Mouse (Mus musculus) intestine, postnatal 0 days (tissue): ENCODE data around the gene Eif4a2. TPM values are rescaled to one million over a fixed set of nuclear protein-coding genes. Genes with fewer than 3 reads are reported as not detected.

Source experiments
- ATAC-seq: fragments of 200-750 bp; cut with Nextera tagmentation; 2 replicates; pipeline ENCODE4 v1.8.0; 2017; ENCODE audit warnings: mild to moderate bottlenecking, moderate TSS enrichment, moderate library complexity
- H3K27ac ChIP-seq: fragments of 300-500 bp; sonication (generic); 2 replicates; pipeline ENCODE4 v1.5.1; 2014; ENCODE audit warnings: mild to moderate bottlenecking, low read depth, low read length, moderate library complexity
- H3K27me3 ChIP-seq: fragments of 300-500 bp; sonication (generic); replicated peaks from 2 replicates; pipeline ENCODE4 v1.6.1; 2014; ENCODE audit warnings: low read length, mixed read lengths; ENCODE audit not compliant: control insufficient read depth, insufficient read depth
- H3K36me3 ChIP-seq: fragments of 300-500 bp; sonication (generic); 2 replicates; pipeline ENCODE4 v1.6.1; 2014; ENCODE audit warnings: mild to moderate bottlenecking, moderate library complexity; ENCODE audit not compliant: control insufficient read depth, insufficient read depth
- H3K4me1 ChIP-seq: fragments of 300-500 bp; sonication (generic); replicated peaks from 2 replicates; pipeline ENCODE4 v1.6.1; 2014; ENCODE audit warnings: antibody characterized with exemption, low read length, mixed read lengths; ENCODE audit not compliant: control insufficient read depth, insufficient read depth
- H3K4me2 ChIP-seq: fragments of 300-500 bp; sonication (generic); replicated peaks from 2 replicates; pipeline ENCODE4 v1.6.1; 2014; ENCODE audit warnings: low read depth, mild to moderate bottlenecking, moderate library complexity
- H3K4me3 ChIP-seq: fragments of 300-500 bp; sonication (generic); 2 replicates; pipeline ENCODE4 v1.5.1; 2014; ENCODE audit warnings: low read depth, low read length
- H3K9ac ChIP-seq: fragments of 300-500 bp; sonication (generic); 2 replicates; pipeline ENCODE4 v1.6.1; 2014; ENCODE audit warnings: mild to moderate bottlenecking, low read depth, low read length
- H3K9me3 ChIP-seq: fragments of 300-500 bp; sonication (generic); 2 replicates; pipeline ENCODE4 v1.6.1; 2016; ENCODE audit warnings: mixed run types; ENCODE audit not compliant: control insufficient read depth
- CTCF ChIP-seq: sonication (generic); IDR thresholded peaks from 2 replicates; pipeline ENCODE4 v1.5.1; 2016; ENCODE audit warnings: low read depth, mild to moderate bottlenecking, control low read depth, antibody characterized with exemption, moderate library complexity
- WGBS: fragments of 180-500 bp; shearing (Covaris S2); extraction: QIAGEN DNeasy Blood & Tissue Kit; methylation state at CpG from one replicate; pipeline ENCODE4 v1.1.7; 2014; 5-methylcytosine and 5-hydroxymethylcytosine counted together
- polyA plus RNA-seq: library from polyadenylated mRNA; unstranded; fragments of >200 nt; fragmentation: Nextera tagmentation; extraction: Ambion mirVana; gene quantifications from 2 replicates; pipeline ENCODE4 v1.2.1, GENCODE M21; 2015

The Eif4a2 gene
- polyA plus RNA-seq, 1 experiment from 2014 or later: 101 TPM

DNA sequence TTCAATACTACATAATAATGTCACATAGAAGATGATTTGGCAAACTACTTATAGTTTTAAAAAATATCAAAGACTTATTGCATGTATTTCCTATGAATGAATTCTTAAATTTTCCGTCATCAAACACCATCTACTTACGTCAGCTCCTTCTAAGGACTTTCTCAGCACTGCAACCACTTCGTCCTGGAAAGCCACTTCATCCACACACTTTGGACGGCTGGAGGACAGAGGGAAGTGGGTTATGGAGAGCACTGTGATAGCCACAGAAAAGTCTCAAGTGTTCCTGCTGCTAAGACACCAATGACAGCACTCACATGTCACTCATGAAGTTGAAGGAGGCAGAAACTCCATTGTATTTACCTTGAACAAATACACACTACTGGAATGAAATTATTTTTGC, 17.2 kb downstream of the Eif4a2 start:
- H3K9me3 ChIP-seq: no peaks in the 10 kb centered on the region
- ATAC-seq: no peak

DNA sequence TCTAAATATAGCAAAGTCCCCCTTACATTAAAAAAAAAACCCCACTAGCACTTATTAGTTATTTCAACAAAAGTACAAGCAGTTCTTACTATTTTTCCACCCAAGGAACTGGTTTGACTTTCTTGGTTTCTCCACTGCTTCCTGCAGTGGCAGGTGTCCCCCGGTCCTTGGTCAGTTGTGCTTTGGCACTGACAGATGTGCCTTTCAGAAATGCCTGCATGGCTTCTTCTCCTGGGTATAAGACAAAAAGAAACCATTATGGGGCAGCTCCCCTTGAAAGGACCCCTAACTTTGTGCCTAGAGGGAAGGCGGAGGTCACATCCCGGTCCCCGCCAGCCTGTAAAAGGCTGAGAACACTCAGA, 20.0 kb downstream of the Eif4a2 start:
- Histone ChIP-seq H3K4me2 (peak overlapping the region; percentile 83), H3K9ac (peak overlapping the region; percentile 85), H3K27me3 (no peaks in the 10 kb centered on the region), H3K4me3 (peak overlapping the region; percentile 68), H3K9me3 (no peaks in the 10 kb centered on the region), H3K27ac (peak overlapping the region; percentile 95), H3K4me1 (no peaks in the 10 kb centered on the region), H3K36me3 (0 out of 2 replicates have a peak, but pooled peaks cover 10% of the 10 kb centered on the region)
- no peak for TF ChIP-seq CTCF
- WGBS: under 1% methylated on average over 4 of the region's 4 CpGs
- 0 out of 2 replicates have a peak, but pooled peaks have one; percentile 9 for ATAC-seq

More for the DNA sequence above, 17.2 kb downstream of the Eif4a2 start:
- Histone ChIP-seq H3K4me3 (no peak overlapping the region), H3K4me1 (no peaks in the 10 kb centered on the region), H3K27me3 (no peaks in the 10 kb centered on the region), H3K9ac (no peak overlapping the region), H3K36me3 (peaks cover 25% of the 10 kb centered on the region; the same call in 1 of the 2 replicates), H3K4me2 (no peak overlapping the region), H3K27ac (no peak overlapping the region)
- no peak for TF ChIP-seq CTCF
- WGBS: 91% methylated on average over 4 of the region's 4 CpGs

DNA sequence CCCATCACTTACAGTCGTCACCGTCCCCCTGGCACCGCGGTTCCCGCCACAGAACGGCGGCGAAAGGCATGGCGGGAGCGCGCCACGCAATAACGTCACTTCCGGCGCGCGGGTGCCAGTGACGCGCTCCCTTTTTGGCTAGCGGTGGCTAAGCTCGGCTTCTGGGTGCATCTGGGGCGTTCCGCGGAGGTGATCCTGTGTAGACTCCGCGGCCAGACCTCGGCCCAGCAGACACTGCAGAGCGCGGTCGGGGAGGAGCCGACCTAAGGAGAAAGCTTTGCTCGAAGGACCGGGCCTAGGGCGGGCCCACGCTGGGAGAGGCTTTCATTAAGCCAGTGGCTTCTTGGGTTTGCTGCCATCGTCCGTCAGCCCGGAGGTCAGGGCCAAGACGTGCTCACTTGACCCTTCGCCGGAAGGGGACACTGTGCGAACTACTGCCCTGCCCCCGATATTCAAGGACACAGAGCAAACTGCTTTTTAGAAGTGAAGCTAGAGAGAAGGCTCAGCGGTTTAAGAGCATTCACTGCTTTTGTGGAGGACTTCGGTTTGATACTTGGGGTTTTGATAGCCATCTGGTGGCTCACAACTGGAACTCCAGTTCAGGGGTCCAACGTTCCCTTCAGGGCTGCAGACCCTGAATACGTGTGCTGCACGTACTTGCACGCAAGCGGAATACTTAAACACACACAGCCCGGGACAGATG, 20.6 kb downstream of the Eif4a2 start, which contains the start of gene Rfc4:
Gene Rfc4, minus strand, starts transcription at position 65 of the 703 bp plus-strand sequence.
- under 1% methylated on average over 51 of the region's 51 CpGs for WGBS
- peak; percentile 95 for ATAC-seq

DNA sequence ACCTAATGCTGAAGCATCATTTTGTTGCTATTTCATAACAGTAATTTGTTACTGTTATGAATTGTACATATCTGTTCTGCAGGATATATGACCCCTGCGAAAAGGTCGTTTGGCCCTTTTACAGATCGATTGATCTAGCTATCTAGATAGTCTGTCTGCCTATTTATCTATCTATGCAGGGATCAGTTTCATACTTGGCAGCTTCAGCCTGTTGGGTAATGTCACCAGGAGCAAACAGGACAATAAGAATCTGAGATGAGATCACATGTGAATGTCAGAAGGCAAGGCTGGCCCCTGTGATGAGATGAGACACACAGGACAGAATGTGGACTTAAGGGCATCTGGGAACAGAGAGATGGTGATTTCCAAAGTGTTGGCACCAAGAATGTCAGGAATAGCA, 23.1 kb downstream of the Eif4a2 start:
- TF ChIP-seq CTCF: no peak
- Histone ChIP-seq H3K4me1 (no peaks in the 10 kb centered on the region), H3K36me3 (no peaks in the 10 kb centered on the region), H3K9ac (no peak overlapping the region), H3K9me3 (no peaks in the 10 kb centered on the region), H3K4me3 (no peak overlapping the region), H3K27me3 (no peaks in the 10 kb centered on the region), H3K27ac (no peak overlapping the region), H3K4me2 (no peak overlapping the region)
- ATAC-seq: no peak
- WGBS: 88% methylated on average over 3 of the region's 3 CpGs

More for the DNA sequence above, 20.6 kb downstream of the Eif4a2 start, which contains the start of gene Rfc4:
- peak within 1 kb of the TSS; percentile 85 for H3K9ac ChIP-seq
- no peaks in the 10 kb centered on the region for H3K9me3 ChIP-seq
- peak within 1 kb of the TSS; percentile 83 for H3K4me2 ChIP-seq
- no peaks in the 10 kb centered on the region for H3K4me1 ChIP-seq
- H3K27me3 ChIP-seq: no peaks in the 10 kb centered on the region
- peak; percentile 68 for TF ChIP-seq CTCF
- H3K4me3 ChIP-seq: peak within 1 kb of the TSS; percentile 68
- H3K27ac ChIP-seq: peak within 1 kb of the TSS; percentile 95
- 0 out of 2 replicates have a peak, but pooled peaks cover 10% of the 10 kb centered on the region for H3K36me3 ChIP-seq

DNA sequence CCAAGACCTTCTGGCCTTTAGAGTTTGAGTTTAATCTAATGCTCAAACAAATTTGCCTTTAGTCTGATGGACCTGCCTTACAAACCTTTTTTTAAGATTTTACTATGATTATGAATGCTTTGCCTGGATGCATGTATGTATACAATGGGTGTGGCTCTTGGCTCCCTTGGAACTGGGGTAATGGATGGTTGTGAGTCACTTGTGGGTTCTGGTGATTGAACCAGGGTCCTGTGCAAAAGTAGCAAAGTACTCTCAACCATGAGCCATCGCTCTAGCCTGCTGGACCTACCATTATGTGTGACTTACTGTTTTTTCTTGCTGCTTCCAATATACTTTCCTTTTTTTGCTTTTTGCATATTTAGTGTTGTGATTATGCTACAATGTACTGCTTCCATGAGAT, 25.1 kb downstream of the Eif4a2 start:
- no peak overlapping the region for H3K4me3 ChIP-seq
- 96% methylated on average over 1 of the region's 1 CpGs for WGBS
- H3K27me3 ChIP-seq: no peaks in the 10 kb centered on the region
- H3K36me3 ChIP-seq: no peaks in the 10 kb centered on the region
- H3K4me1 ChIP-seq: no peaks in the 10 kb centered on the region
- no peak for TF ChIP-seq CTCF
- no peak for ATAC-seq
- no peak overlapping the region for H3K9ac ChIP-seq
- H3K27ac ChIP-seq: no peak overlapping the region
- H3K9me3 ChIP-seq: no peaks in the 10 kb centered on the region
- no peak overlapping the region for H3K4me2 ChIP-seq

DNA sequence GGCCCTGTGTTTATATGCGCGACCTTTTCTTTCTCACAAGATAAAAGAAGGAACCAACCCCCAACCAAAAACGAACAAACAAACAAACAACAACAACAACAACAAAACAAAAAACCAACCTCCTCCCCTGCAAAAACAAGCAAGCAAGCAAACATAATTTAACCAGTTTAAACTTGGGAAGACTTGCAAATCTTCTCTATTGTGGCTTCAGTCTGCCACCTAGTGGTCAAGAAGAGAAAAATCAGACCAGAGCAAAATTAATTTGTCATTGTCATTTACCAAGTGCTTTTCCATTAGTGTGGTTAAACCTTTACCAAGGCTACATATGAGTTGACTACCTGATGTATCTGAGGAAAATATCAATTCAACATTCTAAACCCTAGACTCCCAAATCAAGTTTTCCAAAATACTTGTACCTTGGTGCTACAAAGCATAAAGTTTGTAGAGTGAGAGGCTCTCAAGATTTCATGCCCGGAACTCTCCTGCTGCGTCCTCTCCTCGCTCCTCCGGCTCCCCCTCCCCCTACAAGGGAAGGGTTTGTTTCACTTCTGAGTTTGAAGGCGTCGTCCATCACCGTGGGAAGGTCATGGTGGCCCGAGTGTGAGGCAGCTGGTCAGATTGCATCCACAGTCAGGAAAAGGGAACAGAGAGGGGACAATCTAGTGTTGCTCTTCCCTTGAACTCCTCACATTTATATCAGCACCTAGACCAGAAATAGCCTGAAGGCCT, 28.3 kb downstream of the Eif4a2 start:
- no peaks in the 10 kb centered on the region for H3K36me3 ChIP-seq
- H3K4me3 ChIP-seq: no peak overlapping the region
- H3K4me1 ChIP-seq: no peaks in the 10 kb centered on the region
- no peak overlapping the region for H3K9ac ChIP-seq
- no peaks in the 10 kb centered on the region for H3K27me3 ChIP-seq
- peak; percentile 86 for TF ChIP-seq CTCF
- H3K9me3 ChIP-seq: no peaks in the 10 kb centered on the region
- H3K4me2 ChIP-seq: no peak overlapping the region
- 21% methylated on average over 11 of the region's 11 CpGs for WGBS
- ATAC-seq: no peak
- no peak overlapping the region for H3K27ac ChIP-seq
